Mouse (Mus musculus) urinary bladder, postnatal 10 days (tissue): ENCODE data around the gene Slc7a5.

Experiments
- DNase-seq: peaks from one replicate; pipeline ENCODE4 v3.0.0; 2022; ENCODE audit warnings: low spot score

Gene Slc7a5

GRCm38 (mm10) chr8:121906542-121907512 is 667 bp downstream of the Slc7a5 start:
- no peak for DNase-seq

GRCm38 (mm10) chr8:121905864-121906263 is 1.6 kb downstream of the Slc7a5 start:
- no peak for DNase-seq

GRCm38 (mm10) chr8:121905420-121905819 is 2.1 kb downstream of the Slc7a5 start:
- no peak for DNase-seq

GRCm38 (mm10) chr8:121904999-121905398 is 2.5 kb downstream of the Slc7a5 start:
- no peak for DNase-seq

DNA sequence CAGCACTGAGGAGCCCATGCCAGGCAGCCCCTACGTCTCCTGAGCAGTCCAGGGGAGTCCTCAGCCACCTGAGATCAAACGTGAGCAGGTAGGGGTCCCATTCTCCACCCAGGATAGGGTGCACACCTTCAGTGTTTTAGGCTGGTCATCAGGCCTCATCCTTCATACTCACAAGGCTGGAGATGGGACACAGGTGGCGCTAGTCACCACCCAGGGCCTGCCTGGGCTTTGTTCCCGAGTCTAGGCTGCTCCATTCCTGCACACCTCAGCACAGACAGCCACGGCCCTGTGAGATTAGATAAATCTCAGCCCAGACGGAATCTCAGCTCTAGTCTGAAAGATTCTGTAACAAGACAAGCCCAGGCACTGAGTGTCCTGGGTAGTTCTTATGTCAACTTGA is 3.5 kb downstream of the Slc7a5 start:
- DNase-seq, result no peak

GRCm38 (mm10) chr8:121901498-121902236 is 5.8 kb downstream of the Slc7a5 start:
- no peak for DNase-seq

- DNase-seq, result no peak
Observed at GRCm38 (mm10) chr8:121899180-121900044, 8.1 kb downstream of the Slc7a5 start.

DNA sequence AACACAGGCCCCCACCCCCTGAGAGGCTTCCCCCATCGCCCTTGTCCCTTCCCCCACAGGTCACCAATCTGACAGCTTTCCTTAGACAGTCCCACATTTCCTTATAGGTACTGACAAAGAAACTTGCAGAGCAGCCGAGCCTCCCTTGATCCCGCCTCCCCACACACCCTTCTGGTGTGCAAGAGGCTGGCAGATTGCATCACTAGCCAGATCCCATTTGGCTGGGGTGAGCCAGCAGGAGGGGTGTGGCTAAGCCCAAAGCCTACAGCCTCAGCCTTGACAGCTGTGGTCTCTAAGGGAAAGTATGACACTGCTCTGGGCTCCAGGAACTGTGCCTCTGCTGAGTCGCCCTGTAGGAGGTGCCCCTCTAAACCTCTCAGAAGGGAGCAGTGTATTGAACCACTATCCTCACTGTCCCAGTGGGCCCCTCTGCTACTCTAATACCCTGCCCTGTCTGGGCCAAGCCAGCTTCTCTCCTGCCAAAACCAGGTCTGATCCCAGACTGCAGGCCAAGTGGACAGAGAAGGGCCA is 9.0 kb downstream of the Slc7a5 start:
- DNase-seq, result peak; percentile 26

DNA sequence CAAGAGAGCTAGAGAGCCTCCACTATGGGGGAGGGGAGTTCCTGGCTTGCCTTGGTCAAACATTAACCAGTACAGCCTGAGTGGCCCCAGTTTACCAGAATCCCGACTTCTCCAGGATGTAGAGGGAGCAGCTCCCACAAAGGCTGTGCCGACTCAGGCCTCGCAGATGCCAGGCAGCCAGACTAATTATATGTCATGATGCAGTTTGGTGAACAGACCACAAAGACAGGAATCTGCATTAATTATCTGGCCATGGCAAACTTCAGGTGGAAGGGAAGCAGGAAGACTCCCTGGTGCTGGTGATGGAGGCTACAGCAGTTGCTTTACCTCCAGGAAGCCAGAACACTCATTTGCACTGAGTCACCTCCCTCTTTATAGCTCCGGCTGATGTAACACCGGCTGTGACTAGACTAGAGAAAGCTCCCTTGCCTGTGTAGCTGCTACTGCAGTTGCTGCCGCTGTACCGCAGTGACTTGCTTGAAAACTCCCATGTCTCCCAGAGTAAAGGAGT is 9.6 kb downstream of the Slc7a5 start:
- DNase-seq, result no peak

- DNase-seq, result no peak
Observed at GRCm38 (mm10) chr8:121897205-121897604, 10.3 kb downstream of the Slc7a5 start.

GRCm38 (mm10) chr8:121896476-121897145 is 10.9 kb downstream of the Slc7a5 start:
- DNase-seq, result no peak

GRCm38 (mm10) chr8:121895910-121896309 is 11.6 kb downstream of the Slc7a5 start:
- no peak for DNase-seq

DNA sequence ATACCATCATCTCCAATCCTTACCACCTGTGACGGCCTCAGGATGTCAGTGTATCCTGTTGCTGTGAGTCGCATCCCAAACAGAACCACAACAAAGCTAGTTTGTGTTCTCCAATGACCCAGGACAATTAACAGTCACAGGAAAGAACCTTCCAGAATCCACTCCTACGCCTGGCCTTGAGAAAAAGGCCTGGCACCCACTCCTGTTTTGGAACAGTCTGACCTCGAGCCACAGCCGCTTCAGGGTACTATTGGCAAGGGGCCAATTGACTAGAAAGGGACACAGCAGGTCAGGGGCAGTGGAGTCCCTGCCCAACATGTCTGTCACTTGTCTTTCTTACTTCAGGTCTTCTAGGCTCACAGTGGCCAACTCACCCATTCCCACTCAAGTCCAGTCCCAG is 14.6 kb downstream of the Slc7a5 start:
- no peak for DNase-seq

DNA sequence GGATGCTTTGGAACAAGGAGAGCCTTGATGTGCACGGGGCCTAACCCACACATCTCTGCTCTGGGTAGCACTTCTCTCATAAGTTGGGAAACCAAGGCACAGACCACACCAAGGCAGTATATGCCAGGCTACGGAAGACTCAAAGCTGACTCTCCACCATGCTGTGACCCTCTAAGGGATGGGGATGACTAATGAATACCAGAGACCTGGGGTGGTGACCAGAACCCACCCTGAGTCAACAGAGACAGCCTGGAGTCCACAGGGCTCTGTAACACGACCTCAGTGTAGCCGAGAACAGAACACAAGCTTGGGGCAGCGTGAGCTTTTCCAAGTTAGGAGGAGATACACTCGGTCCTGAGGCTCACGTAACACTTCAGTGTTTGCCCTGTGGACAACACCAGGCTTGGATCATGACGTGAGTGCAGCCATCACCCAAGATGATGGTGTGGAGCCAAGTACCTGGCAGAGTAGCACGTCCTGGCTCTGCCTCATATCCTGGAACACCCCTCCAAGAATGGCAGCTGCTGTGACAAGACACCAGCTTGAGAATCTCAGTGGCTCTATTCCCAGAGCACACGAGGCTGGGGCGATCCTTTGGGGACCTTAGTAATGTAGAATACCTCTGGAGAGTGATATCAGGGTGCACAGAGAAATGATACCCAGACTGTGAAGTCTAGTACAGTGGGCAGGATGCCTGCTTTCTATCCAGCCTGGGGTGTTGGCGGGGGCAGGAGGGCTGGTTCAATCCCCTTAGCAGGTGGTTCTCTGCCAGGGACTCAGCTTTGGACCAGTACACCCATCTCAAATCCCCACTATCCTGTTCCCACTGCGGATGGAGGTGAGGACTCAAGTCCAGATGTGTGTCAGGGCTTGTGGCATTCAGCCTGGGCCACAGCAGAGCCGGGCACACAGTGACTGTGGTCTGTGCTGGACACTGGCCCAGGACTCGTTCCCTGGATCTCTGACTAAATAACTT is 17.4 kb downstream of the Slc7a5 start:
- DNase-seq, result no peak

DNA sequence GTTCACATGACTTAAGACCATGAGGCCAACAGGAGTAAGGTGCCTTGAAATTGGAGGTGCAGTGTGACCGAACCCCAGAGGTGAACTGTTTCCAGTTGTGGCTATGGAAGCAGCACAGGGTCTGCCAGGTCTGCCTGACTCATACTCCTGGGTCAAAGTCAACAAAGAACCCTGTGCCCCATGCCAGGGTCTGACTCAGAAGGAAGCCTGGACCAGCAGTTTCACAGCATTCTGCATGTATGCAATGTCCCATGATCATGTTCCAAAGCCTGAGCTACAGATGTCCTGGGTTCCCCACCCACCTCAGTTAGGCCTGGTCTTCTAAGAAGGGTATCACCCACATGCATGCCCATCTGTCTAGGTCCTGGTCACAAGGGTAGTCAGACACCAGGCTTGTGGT is 18.2 kb downstream of the Slc7a5 start:
- DNase-seq, result no peak

- DNase-seq, result no peak
Observed at GRCm38 (mm10) chr8:121887547-121887946, 19.9 kb downstream of the Slc7a5 start.

DNA sequence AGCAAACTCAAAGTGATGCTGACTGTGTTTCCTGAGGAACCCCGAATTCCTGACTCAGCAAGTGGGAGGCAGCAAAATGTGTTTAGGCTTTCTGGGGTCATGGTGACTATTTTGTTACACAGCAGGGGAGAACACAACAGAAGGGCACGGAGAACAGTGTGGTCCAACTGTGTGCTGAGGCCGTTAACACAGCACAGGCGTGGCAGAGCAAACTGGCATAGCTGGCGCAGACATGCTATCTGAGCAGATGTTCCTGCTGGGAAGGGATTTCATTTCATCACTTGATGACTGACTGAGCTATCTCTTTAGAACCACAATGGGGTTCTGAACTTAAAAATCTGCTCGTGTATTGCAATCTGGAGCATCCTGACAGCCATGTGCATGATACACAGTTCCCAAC is 22.1 kb downstream of the Slc7a5 start:
- DNase-seq, result no peak

- DNase-seq, result no peak
Observed at GRCm38 (mm10) chr8:121885001-121885400, 22.5 kb downstream of the Slc7a5 start.

DNA sequence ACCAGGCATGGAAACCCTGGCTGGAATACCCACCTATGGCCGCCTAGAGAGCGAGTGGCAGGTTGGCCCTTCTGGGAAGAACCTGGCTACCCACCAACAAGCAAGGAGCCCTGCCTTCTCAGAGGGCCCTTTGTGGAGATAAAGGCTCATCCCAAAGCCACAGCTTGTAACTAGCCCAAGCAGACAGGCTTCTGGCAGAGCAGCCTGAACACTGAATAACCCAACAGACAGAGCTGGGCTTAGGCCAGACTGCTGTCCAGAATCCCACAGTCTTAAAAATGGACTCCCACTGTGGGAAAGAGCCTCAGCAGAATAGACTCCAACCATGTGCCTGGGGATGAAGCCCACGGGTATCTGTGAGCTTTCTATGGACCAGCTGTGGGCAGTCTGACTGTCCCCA is 23.3 kb downstream of the Slc7a5 start:
- DNase-seq, result no peak

- no peak for DNase-seq
Observed at GRCm38 (mm10) chr8:121881921-121882320, 25.6 kb downstream of the Slc7a5 start.
